Mouse (Mus musculus): ENCODE measurements at regions not wholly inside any gene's neighbourhood (a gene's known extent, or its start where the extent isn't known, plus 50 kb on each side); places are given as distances from the start of the nearest gene placed in this dataset.
A peak's percentile ranks its signal among the peaks of the same experiment; 100 is the strongest.

- Histone ChIP-seq H3K27me3 (ENCODE audit: control insufficient read depth, insufficient read depth, low read length) (no peaks in the 10 kb centered on the region), H3K4me1 (replicated peaks; ENCODE audit: control insufficient read depth, insufficient read depth, low read length) (no peaks in the 10 kb centered on the region), H3K27ac (ENCODE audit: control insufficient read depth, insufficient read depth, low read length) (no peak overlapping the region), H3K4me3 (ENCODE audit: control insufficient read depth, insufficient read depth, low read length) (no peak overlapping the region), H3K36me3 (ENCODE audit: control insufficient read depth, insufficient read depth, low read length) (no peaks in the 10 kb centered on the region)
- no peak for DNase-seq
- WGBS = 95% methylated on average over 7 of the region's 7 CpGs
- TF ChIP-seq POLR2A (IDR thresholded peaks at IDR 0.05; ENCODE audit: control insufficient read depth, extremely low read depth, insufficient read depth, low read length, poor library complexity) (no peak), CTCF (IDR thresholded peaks at IDR 0.05; ENCODE audit: borderline replicate concordance, control insufficient read depth, extremely low read depth, insufficient read depth, low read length, poor library complexity) (no peak)
Measured at GRCm38 (mm10) chr1:92361677-92362076, 112.0 kb downstream of the Ndufa10 start.

GRCm38 (mm10) chr1:92360255-92360654 is 113.4 kb downstream of the Ndufa10 start:
- H3K27me3 ChIP-seq (ENCODE audit: control insufficient read depth, insufficient read depth, low read length) = no peaks in the 10 kb centered on the region
- peak; percentile 54 for DNase-seq
- H3K27ac ChIP-seq (ENCODE audit: control insufficient read depth, insufficient read depth, low read length) = no peak overlapping the region
- H3K4me1 ChIP-seq (replicated peaks; ENCODE audit: control insufficient read depth, insufficient read depth, low read length) = no peaks in the 10 kb centered on the region
- peak; percentile 63; the same call in 1 of the 2 replicates for TF ChIP-seq CTCF (IDR thresholded peaks at IDR 0.05; ENCODE audit: borderline replicate concordance, control insufficient read depth, extremely low read depth, insufficient read depth, low read length, poor library complexity)
- no peak for TF ChIP-seq POLR2A (IDR thresholded peaks at IDR 0.05; ENCODE audit: control insufficient read depth, extremely low read depth, insufficient read depth, low read length, poor library complexity)
- no peak overlapping the region for H3K4me3 ChIP-seq (ENCODE audit: control insufficient read depth, insufficient read depth, low read length)
- 17% methylated on average over 7 of the region's 7 CpGs for WGBS
- H3K36me3 ChIP-seq (ENCODE audit: control insufficient read depth, insufficient read depth, low read length) = no peaks in the 10 kb centered on the region

GRCm38 (mm10) chr1:92359473-92359872 is 114.2 kb downstream of the Ndufa10 start:
- Histone ChIP-seq H3K36me3 (ENCODE audit: control insufficient read depth, insufficient read depth, low read length) (no peaks in the 10 kb centered on the region), H3K4me3 (ENCODE audit: control insufficient read depth, insufficient read depth, low read length) (no peak overlapping the region), H3K27ac (ENCODE audit: control insufficient read depth, insufficient read depth, low read length) (no peak overlapping the region), H3K4me1 (replicated peaks; ENCODE audit: control insufficient read depth, insufficient read depth, low read length) (no peaks in the 10 kb centered on the region), H3K27me3 (ENCODE audit: control insufficient read depth, insufficient read depth, low read length) (no peaks in the 10 kb centered on the region)
- no peak for TF ChIP-seq CTCF (IDR thresholded peaks at IDR 0.05; ENCODE audit: borderline replicate concordance, control insufficient read depth, extremely low read depth, insufficient read depth, low read length, poor library complexity)
- DNase-seq = no peak
- 92% methylated on average over 2 of the region's 2 CpGs for WGBS

- WGBS = 94% methylated on average over 8 of the region's 8 CpGs
- no peaks in the 10 kb centered on the region for H3K36me3 ChIP-seq (ENCODE audit: control insufficient read depth, insufficient read depth, low read length)
Measured at GRCm38 (mm10) chr1:92358758-92359287, 114.8 kb downstream of the Ndufa10 start.

GRCm38 (mm10) chr1:92348353-92349005 is 125.2 kb downstream of the Ndufa10 start:
- Histone ChIP-seq H3K27ac (ENCODE audit: control insufficient read depth, insufficient read depth, low read length) (no peak overlapping the region), H3K4me3 (ENCODE audit: control insufficient read depth, insufficient read depth, low read length) (no peak overlapping the region), H3K36me3 (ENCODE audit: control insufficient read depth, insufficient read depth, low read length) (no peaks in the 10 kb centered on the region), H3K27me3 (ENCODE audit: control insufficient read depth, insufficient read depth, low read length) (no peaks in the 10 kb centered on the region), H3K4me1 (replicated peaks; ENCODE audit: control insufficient read depth, insufficient read depth, low read length) (peaks cover 5% of the 10 kb centered on the region; the same call in 1 of the 2 replicates)
- no peak for DNase-seq
- 60% methylated on average over 17 of the region's 17 CpGs for WGBS
- TF ChIP-seq CTCF (IDR thresholded peaks at IDR 0.05; ENCODE audit: borderline replicate concordance, control insufficient read depth, extremely low read depth, insufficient read depth, low read length, poor library complexity) (no peak), POLR2A (IDR thresholded peaks at IDR 0.05; ENCODE audit: control insufficient read depth, extremely low read depth, insufficient read depth, low read length, poor library complexity) (no peak)

More at GRCm38 (mm10) chr1:92358758-92359287, 114.8 kb downstream of the Ndufa10 start:
- H3K27me3 ChIP-seq (ENCODE audit: control insufficient read depth, insufficient read depth, low read length) = no peaks in the 10 kb centered on the region
- no peak for DNase-seq
- no peaks in the 10 kb centered on the region for H3K4me1 ChIP-seq (replicated peaks; ENCODE audit: control insufficient read depth, insufficient read depth, low read length)
- TF ChIP-seq CTCF (IDR thresholded peaks at IDR 0.05; ENCODE audit: borderline replicate concordance, control insufficient read depth, extremely low read depth, insufficient read depth, low read length, poor library complexity) (no peak), POLR2A (IDR thresholded peaks at IDR 0.05; ENCODE audit: control insufficient read depth, extremely low read depth, insufficient read depth, low read length, poor library complexity) (no peak)
- H3K27ac ChIP-seq (ENCODE audit: control insufficient read depth, insufficient read depth, low read length) = no peak overlapping the region
- no peak overlapping the region for H3K4me3 ChIP-seq (ENCODE audit: control insufficient read depth, insufficient read depth, low read length)

GRCm38 (mm10) chr1:92347656-92348055 is 126.0 kb downstream of the Ndufa10 start:
- H3K4me3 ChIP-seq (ENCODE audit: control insufficient read depth, insufficient read depth, low read length) = no peak overlapping the region
- 93% methylated on average over 9 of the region's 9 CpGs for WGBS
- H3K36me3 ChIP-seq (ENCODE audit: control insufficient read depth, insufficient read depth, low read length) = no peaks in the 10 kb centered on the region

More at GRCm38 (mm10) chr1:92347656-92348055, 126.0 kb downstream of the Ndufa10 start:
- Histone ChIP-seq H3K27ac (ENCODE audit: control insufficient read depth, insufficient read depth, low read length) (no peak overlapping the region), H3K27me3 (ENCODE audit: control insufficient read depth, insufficient read depth, low read length) (no peaks in the 10 kb centered on the region), H3K4me1 (replicated peaks; ENCODE audit: control insufficient read depth, insufficient read depth, low read length) (peaks cover 5% of the 10 kb centered on the region; the same call in 1 of the 2 replicates)
- no peak for DNase-seq
- TF ChIP-seq POLR2A (IDR thresholded peaks at IDR 0.05; ENCODE audit: control insufficient read depth, extremely low read depth, insufficient read depth, low read length, poor library complexity) (no peak), CTCF (IDR thresholded peaks at IDR 0.05; ENCODE audit: borderline replicate concordance, control insufficient read depth, extremely low read depth, insufficient read depth, low read length, poor library complexity) (no peak)

All from thymus, adult 2 months (tissue).